Mouse (Mus musculus) T-helper 17 cell (primary cell): ENCODE results near the gene Hist1h3g.

ENCODE experiments used
- in situ Hi-C, 2 experiments: fragments of 300-600 bp; cut with MboI, MseI; formaldehyde crosslinking; loops; 1 replicate in 1 of 2; 2 replicates in 1 of 2; pipeline ENCODE4 v1.15.1; 2025; ENCODE audit warnings: high pct_unique_total_duplicates in 2 of 2

Gene Hist1h3g

GRCm38 (mm10) chr13:23510127-23510526, 25.1 kb upstream of the Hist1h3g start:
- in situ Hi-C loops, result loop anchor here in 1 of 2 experiments (5.0 kb wide), 1 partner anchor 1263 kb away; no protein-coding TSS in a partner anchor

- in situ Hi-C loops, result loop anchor here in 1 of 2 experiments (5.0 kb wide), 1 partner anchor 1266 kb away; no protein-coding TSS in a partner anchor
Observed at GRCm38 (mm10) chr13:23513517-23513916, 21.7 kb upstream of the Hist1h3g start.

GRCm38 (mm10) chr13:23515281-23515680, 19.9 kb upstream of the Hist1h3g start:
- in situ Hi-C loops, result loop anchor here (5.0 kb wide), 3 partner anchors 1483 to 1593 kb away; no protein-coding TSS in a partner anchor

GRCm38 (mm10) chr13:23515826-23516620, 19.2 kb upstream of the Hist1h3g start:
- in situ Hi-C loops, result loop anchor here (5.0 kb wide), 3 partner anchors 1484 to 1594 kb away; no protein-coding TSS in a partner anchor

- in situ Hi-C loops, result loop anchor here (5.0 kb wide), 3 partner anchors 1485 to 1595 kb away; no protein-coding TSS in a partner anchor
Observed at GRCm38 (mm10) chr13:23516822-23517602, 18.2 kb upstream of the Hist1h3g start.

- in situ Hi-C loops, result loop anchor here (5.0 kb wide), 3 partner anchors 1485 to 1595 kb away; no protein-coding TSS in a partner anchor
Observed at GRCm38 (mm10) chr13:23517603-23518294, 17.5 kb upstream of the Hist1h3g start.

GRCm38 (mm10) chr13:23518295-23518603, 17.0 kb upstream of the Hist1h3g start:
- in situ Hi-C loops, result loop anchor here (5.0 kb wide), 3 partner anchors 1486 to 1596 kb away; no protein-coding TSS in a partner anchor

GRCm38 (mm10) chr13:23518885-23519284, 16.3 kb upstream of the Hist1h3g start:
- in situ Hi-C loops, result loop anchor here (5.0 kb wide), 3 partner anchors 1487 to 1597 kb away; no protein-coding TSS in a partner anchor

GRCm38 (mm10) chr13:23519416-23519815, 15.8 kb upstream of the Hist1h3g start:
- in situ Hi-C loops, result loop anchor here (5.0 kb wide), 3 partner anchors 1487 to 1597 kb away; no protein-coding TSS in a partner anchor

- in situ Hi-C loops, result loop anchor here (5.0 kb wide), 2 partner anchors 74 to 84 kb away; no protein-coding TSS in a partner anchor
Observed at GRCm38 (mm10) chr13:23521703-23522102, 13.5 kb upstream of the Hist1h3g start.

- in situ Hi-C loops, result loop anchor here (5.0 kb wide), 2 partner anchors 77 to 87 kb away; no protein-coding TSS in a partner anchor
Observed at GRCm38 (mm10) chr13:23523976-23524375, 11.2 kb upstream of the Hist1h3g start.

- in situ Hi-C loops, result loop anchor here (5.0 kb wide), 2 partner anchors 77 to 87 kb away; no protein-coding TSS in a partner anchor
Observed at GRCm38 (mm10) chr13:23524654-23525053, 10.6 kb upstream of the Hist1h3g start.

- in situ Hi-C loops, result no loop called here
Observed at GRCm38 (mm10) chr13:23525901-23526300, 9.3 kb upstream of the Hist1h3g start.

- in situ Hi-C loops, result no loop called here
Observed at GRCm38 (mm10) chr13:23526312-23526711, 8.9 kb upstream of the Hist1h3g start.

GRCm38 (mm10) chr13:23529005-23529404, 6.2 kb upstream of the Hist1h3g start:
- in situ Hi-C loops, result no loop called here

- in situ Hi-C loops, result loop anchor here in 1 of 2 experiments (5.0 to 10.0 kb wide), 3 partner anchors 53 to 1815 kb away; partner anchors contain the start of genes Hist1h2ai, Hist1h2an, Hist1h2bl and Hist1h2bp
Observed at GRCm38 (mm10) chr13:23529480-23530165, 5.6 kb upstream of the Hist1h3g start.

GRCm38 (mm10) chr13:23530181-23530900, 4.9 kb upstream of the Hist1h3g start:
- in situ Hi-C loops, result loop anchor here in 1 of 2 experiments (5.0 to 10.0 kb wide), 3 partner anchors 52 to 1816 kb away; partner anchors contain the start of genes Hist1h2ai, Hist1h2an, Hist1h2bl and Hist1h2bp

GRCm38 (mm10) chr13:23530901-23531875, 4.0 kb upstream of the Hist1h3g start, which contains the start of gene Hist1h4h:
Hist1h4h (plus strand) TSS chr13:23531050.
- in situ Hi-C loops, result loop anchor here in 1 of 2 experiments (5.0 to 10.0 kb wide), 3 partner anchors 51 to 1816 kb away; partner anchors contain the start of genes Hist1h2ai, Hist1h2an, Hist1h2bl and Hist1h2bp
